Mouse (Mus musculus): ENCODE measurements at regions not wholly inside any gene's neighbourhood (a gene's known extent, or its start where the extent isn't known, plus 50 kb on each side); places are given as distances from the start of the nearest gene placed in this dataset.

- Histone ChIP-seq H3K9ac (replicated peaks) (no peak overlapping the region), H3K27me3 (ENCODE audit: insufficient read depth, low read length) (no peaks in the 10 kb centered on the region), H3K9me3 (ENCODE audit: low read length) (no peaks in the 10 kb centered on the region), H3K4me3 (ENCODE audit: low read depth, low read length) (no peak overlapping the region), H3K27ac (ENCODE audit: low read depth) (no peak overlapping the region), H3K4me1 (ENCODE audit: insufficient read depth) (peaks cover 8% of the 10 kb centered on the region; the same call in 1 of the 2 replicates), H3K36me3 (replicated peaks; ENCODE audit: insufficient read depth, low read length) (no peaks in the 10 kb centered on the region), H3K4me2 (ENCODE audit: low read depth, low read length) (no peak overlapping the region)
- DNase-seq (no peak), ATAC-seq (no peak)
- no peak for TF ChIP-seq EP300 (IDR thresholded peaks at IDR 0.05; ENCODE audit: low read depth)
- no peak for TF ChIP-seq CTCF (IDR thresholded peaks at IDR 0.05; ENCODE audit: low read depth)
- 69% methylated on average over 2 of the region's 2 CpGs for WGBS (ENCODE audit: insufficient replicate concordance)
Measured at GRCm38 (mm10) chr6:100500741-100501140, 170.2 kb downstream of the Shq1 start.

GRCm38 (mm10) chr6:100500060-100500459, 170.9 kb downstream of the Shq1 start:
- Histone ChIP-seq H3K9me3 (ENCODE audit: low read length) (no peaks in the 10 kb centered on the region), H3K4me2 (ENCODE audit: low read depth, low read length) (no peak overlapping the region), H3K4me3 (ENCODE audit: low read depth, low read length) (no peak overlapping the region), H3K9ac (replicated peaks) (no peak overlapping the region), H3K27ac (ENCODE audit: low read depth) (no peak overlapping the region), H3K27me3 (ENCODE audit: insufficient read depth, low read length) (no peaks in the 10 kb centered on the region), H3K4me1 (ENCODE audit: insufficient read depth) (peaks cover 4% of the 10 kb centered on the region; the same call in 1 of the 2 replicates), H3K36me3 (replicated peaks; ENCODE audit: insufficient read depth, low read length) (no peaks in the 10 kb centered on the region)
- TF ChIP-seq EP300 (IDR thresholded peaks at IDR 0.05; ENCODE audit: low read depth) (no peak), CTCF (IDR thresholded peaks at IDR 0.05; ENCODE audit: low read depth) (no peak)
- ATAC-seq (no peak), DNase-seq (no peak)
- WGBS (ENCODE audit: insufficient replicate concordance), result 75% methylated on average over 8 of the region's 8 CpGs

- H3K4me3 ChIP-seq (ENCODE audit: low read depth, low read length), result no peak overlapping the region
- H3K9ac ChIP-seq (replicated peaks), result no peak overlapping the region
- DNase-seq (no peak), ATAC-seq (no peak)
- WGBS (ENCODE audit: insufficient replicate concordance), result 63% methylated on average over 4 of the region's 4 CpGs
- H3K9me3 ChIP-seq (ENCODE audit: low read length), result no peaks in the 10 kb centered on the region
- no peak overlapping the region for H3K27ac ChIP-seq (ENCODE audit: low read depth)
- H3K4me1 ChIP-seq (ENCODE audit: insufficient read depth), result peaks cover 3% of the 10 kb centered on the region; the same call in 1 of the 2 replicates
- H3K27me3 ChIP-seq (ENCODE audit: insufficient read depth, low read length), result no peaks in the 10 kb centered on the region
- no peaks in the 10 kb centered on the region for H3K36me3 ChIP-seq (replicated peaks; ENCODE audit: insufficient read depth, low read length)
- no peak for TF ChIP-seq CTCF (IDR thresholded peaks at IDR 0.05; ENCODE audit: low read depth)
- TF ChIP-seq EP300 (IDR thresholded peaks at IDR 0.05; ENCODE audit: low read depth), result no peak
- H3K4me2 ChIP-seq (ENCODE audit: low read depth, low read length), result no peak overlapping the region
Measured at GRCm38 (mm10) chr6:100498861-100499271, 172.1 kb downstream of the Shq1 start.

GRCm38 (mm10) chr6:100498126-100498525, 172.8 kb downstream of the Shq1 start:
- peaks cover 3% of the 10 kb centered on the region; the same call in 1 of the 2 replicates for H3K4me1 ChIP-seq (ENCODE audit: insufficient read depth)
- H3K9ac ChIP-seq (replicated peaks), result no peak overlapping the region

GRCm38 (mm10) chr6:100496135-100496534, 174.8 kb downstream of the Shq1 start:
- DNase-seq (no peak), ATAC-seq (no peak)
- no peak overlapping the region for H3K4me2 ChIP-seq (ENCODE audit: low read depth, low read length)
- no peaks in the 10 kb centered on the region for H3K27me3 ChIP-seq (ENCODE audit: insufficient read depth, low read length)
- no peak overlapping the region for H3K9ac ChIP-seq (replicated peaks)
- TF ChIP-seq EP300 (IDR thresholded peaks at IDR 0.05; ENCODE audit: low read depth), result no peak
- no peak for TF ChIP-seq CTCF (IDR thresholded peaks at IDR 0.05; ENCODE audit: low read depth)
- no peak overlapping the region for H3K4me3 ChIP-seq (ENCODE audit: low read depth, low read length)
- no peaks in the 10 kb centered on the region for H3K4me1 ChIP-seq (ENCODE audit: insufficient read depth)
- H3K9me3 ChIP-seq (ENCODE audit: low read length), result no peaks in the 10 kb centered on the region
- no peak overlapping the region for H3K27ac ChIP-seq (ENCODE audit: low read depth)
- no peaks in the 10 kb centered on the region for H3K36me3 ChIP-seq (replicated peaks; ENCODE audit: insufficient read depth, low read length)

More at GRCm38 (mm10) chr6:100498126-100498525, 172.8 kb downstream of the Shq1 start:
- TF ChIP-seq CTCF (IDR thresholded peaks at IDR 0.05; ENCODE audit: low read depth), result no peak
- TF ChIP-seq EP300 (IDR thresholded peaks at IDR 0.05; ENCODE audit: low read depth), result no peak
- Histone ChIP-seq H3K9me3 (ENCODE audit: low read length) (no peaks in the 10 kb centered on the region), H3K4me2 (ENCODE audit: low read depth, low read length) (no peak overlapping the region), H3K27ac (ENCODE audit: low read depth) (no peak overlapping the region), H3K36me3 (replicated peaks; ENCODE audit: insufficient read depth, low read length) (no peaks in the 10 kb centered on the region), H3K4me3 (ENCODE audit: low read depth, low read length) (no peak overlapping the region), H3K27me3 (ENCODE audit: insufficient read depth, low read length) (no peaks in the 10 kb centered on the region)
- WGBS (ENCODE audit: insufficient replicate concordance), result 70% methylated on average over 2 of the region's 2 CpGs
- no peak for DNase-seq
- no peak for ATAC-seq

- Histone ChIP-seq H3K27ac (ENCODE audit: low read depth) (no peak overlapping the region), H3K4me3 (ENCODE audit: low read depth, low read length) (no peak overlapping the region), H3K4me1 (ENCODE audit: insufficient read depth) (no peaks in the 10 kb centered on the region), H3K27me3 (ENCODE audit: insufficient read depth, low read length) (no peaks in the 10 kb centered on the region), H3K9ac (replicated peaks) (no peak overlapping the region), H3K36me3 (replicated peaks; ENCODE audit: insufficient read depth, low read length) (no peaks in the 10 kb centered on the region), H3K4me2 (ENCODE audit: low read depth, low read length) (no peak overlapping the region), H3K9me3 (ENCODE audit: low read length) (no peaks in the 10 kb centered on the region)
- no peak for ATAC-seq
- no peak for DNase-seq
- 76% methylated on average over 12 of the region's 12 CpGs for WGBS (ENCODE audit: insufficient replicate concordance)
- TF ChIP-seq EP300 (IDR thresholded peaks at IDR 0.05; ENCODE audit: low read depth) (no peak), CTCF (IDR thresholded peaks at IDR 0.05; ENCODE audit: low read depth) (no peak)
Measured at GRCm38 (mm10) chr6:100495131-100495530, 175.8 kb downstream of the Shq1 start.

- H3K4me2 ChIP-seq (ENCODE audit: low read depth, low read length), result no peak overlapping the region
- DNase-seq (no peak), ATAC-seq (no peak)
- H3K27ac ChIP-seq (ENCODE audit: low read depth), result no peak overlapping the region
- TF ChIP-seq EP300 (IDR thresholded peaks at IDR 0.05; ENCODE audit: low read depth) (no peak), CTCF (IDR thresholded peaks at IDR 0.05; ENCODE audit: low read depth) (no peak)
- H3K36me3 ChIP-seq (replicated peaks; ENCODE audit: insufficient read depth, low read length), result no peaks in the 10 kb centered on the region
- H3K9me3 ChIP-seq (ENCODE audit: low read length), result no peaks in the 10 kb centered on the region
- no peaks in the 10 kb centered on the region for H3K4me1 ChIP-seq (ENCODE audit: insufficient read depth)
- H3K27me3 ChIP-seq (ENCODE audit: insufficient read depth, low read length), result no peaks in the 10 kb centered on the region
- H3K9ac ChIP-seq (replicated peaks), result no peak overlapping the region
- H3K4me3 ChIP-seq (ENCODE audit: low read depth, low read length), result no peak overlapping the region
- WGBS (ENCODE audit: insufficient replicate concordance), result 55% methylated on average over 1 of the region's 1 CpGs
Measured at GRCm38 (mm10) chr6:100493558-100493957, 177.4 kb downstream of the Shq1 start.

Data from liver, postnatal 0 days (tissue).